Mouse (Mus musculus): Measurements from ENCODE around the gene F11r. TPM values are rescaled to one million over a fixed set of nuclear protein-coding genes. Genes with fewer than 3 reads are reported as not detected.

The F11r gene
- polyA plus RNA-seq, 1 experiment from 2014 or later, result 16.5 TPM

GRCm38 (mm10) chr1:171513760-171514159 is 76.4 kb downstream of the F11r start:
- Histone ChIP-seq H3K27me3 (ENCODE audit: poor library complexity, severe bottlenecking) (no peaks in the 10 kb centered on the region), H3K9me3 (no peaks in the 10 kb centered on the region; the same call in 1 of the 2 replicates), H3K36me3 (replicated peaks) (no peaks in the 10 kb centered on the region), H3K27ac (no peak overlapping the region), H3K4me1 (peaks cover 7% of the 10 kb centered on the region), H3K4me3 (no peak overlapping the region)
- DNase-seq (ENCODE audit: extremely low spot score, low spot score), result no peak
- 98% methylated on average over 1 of the region's 1 CpGs for WGBS

Other genes with a start within 250 kb of the F11r start
- gene Pcp4l1, start 241.3 kb upstream of the F11r start, polyA plus RNA-seq (2016; fragmentation: Nextera tagmentation; extraction: Ambion mirVana), result 5.4 and 7.3 TPM in 2 replicates
- 0.12 and 0.24 TPM in 2 replicates for gene Nr1i3, start 223.6 kb upstream of the F11r start, polyA plus RNA-seq (2016; fragmentation: Nextera tagmentation; extraction: Ambion mirVana)
- 31.0 and 37.2 TPM in 2 replicates for gene Tomm40l, start 215.0 kb upstream of the F11r start, polyA plus RNA-seq (2016; fragmentation: Nextera tagmentation; extraction: Ambion mirVana)
- gene Apoa2, start 212.5 kb upstream of the F11r start, polyA plus RNA-seq (2016; fragmentation: Nextera tagmentation; extraction: Ambion mirVana), result 2.9 and 4.2 TPM in 2 replicates
- gene Fcer1g, start 203.2 kb upstream of the F11r start, polyA plus RNA-seq (2016; fragmentation: Nextera tagmentation; extraction: Ambion mirVana), result 12.0 and 12.1 TPM in 2 replicates
- 9.3 and 10.8 TPM in 2 replicates for gene Adamts4, start 187.1 kb upstream of the F11r start, polyA plus RNA-seq (2016; fragmentation: Nextera tagmentation; extraction: Ambion mirVana)
- 270 and 274 TPM in 2 replicates for gene Ndufs2, start 186.1 kb upstream of the F11r start, polyA plus RNA-seq (2016; fragmentation: Nextera tagmentation; extraction: Ambion mirVana)
- 60.5 and 65.2 TPM in 2 replicates for gene B4galt3, start 167.2 kb upstream of the F11r start, polyA plus RNA-seq (2016; fragmentation: Nextera tagmentation; extraction: Ambion mirVana)
- 51.5 and 58.0 TPM in 2 replicates for gene Ppox, start 156.3 kb upstream of the F11r start, polyA plus RNA-seq (2016; fragmentation: Nextera tagmentation; extraction: Ambion mirVana)
- gene Usp21, start 149.5 kb upstream of the F11r start, polyA plus RNA-seq (2016; fragmentation: Nextera tagmentation; extraction: Ambion mirVana), result 94.1 and 95.9 TPM in 2 replicates
- 94.3 and 98.6 TPM in 2 replicates for gene Ufc1, start 142.5 kb upstream of the F11r start, polyA plus RNA-seq (2016; fragmentation: Nextera tagmentation; extraction: Ambion mirVana)
- 41.8 and 46.5 TPM in 2 replicates for gene Dedd, start 108.4 kb upstream of the F11r start, polyA plus RNA-seq (2016; fragmentation: Nextera tagmentation; extraction: Ambion mirVana)
- 37.1 and 38.0 TPM in 2 replicates for gene Nit1, start 91.9 kb upstream of the F11r start, polyA plus RNA-seq (2016; fragmentation: Nextera tagmentation; extraction: Ambion mirVana)
- 158 and 159 TPM in 2 replicates for gene Pfdn2, start 91.9 kb upstream of the F11r start, polyA plus RNA-seq (2016; fragmentation: Nextera tagmentation; extraction: Ambion mirVana)
- gene Klhdc9, start 76.7 kb upstream of the F11r start, polyA plus RNA-seq (2016; fragmentation: Nextera tagmentation; extraction: Ambion mirVana), result 2.7 and 2.8 TPM in 2 replicates
- 0.92 and 0.94 TPM in 2 replicates for gene Nectin4, start 67.4 kb upstream of the F11r start, polyA plus RNA-seq (2016; fragmentation: Nextera tagmentation; extraction: Ambion mirVana)
- 0.74 and 0.91 TPM in 2 replicates for gene Arhgap30, start 48.6 kb upstream of the F11r start, polyA plus RNA-seq (2016; fragmentation: Nextera tagmentation; extraction: Ambion mirVana)
- gene Usf1, start 26.2 kb upstream of the F11r start, polyA plus RNA-seq (2016; fragmentation: Nextera tagmentation; extraction: Ambion mirVana), result 128 and 132 TPM in 2 replicates
- 6.1 and 6.5 TPM in 2 replicates for gene Tstd1, start 18.7 kb upstream of the F11r start, polyA plus RNA-seq (2016; fragmentation: Nextera tagmentation; extraction: Ambion mirVana)
- gene Alyref2, start 65.9 kb downstream of the F11r start, polyA plus RNA-seq (2016; fragmentation: Nextera tagmentation; extraction: Ambion mirVana), result 8.0 and 8.5 TPM in 2 replicates
- not detected in 2 replicates for gene Itln1, start 97.8 kb downstream of the F11r start, polyA plus RNA-seq (2016; fragmentation: Nextera tagmentation; extraction: Ambion mirVana)
- gene Cd244a, start 121.7 kb downstream of the F11r start, polyA plus RNA-seq (2016; fragmentation: Nextera tagmentation; extraction: Ambion mirVana), result not detected in 2 replicates
- gene Ly9, start 169.9 kb downstream of the F11r start, polyA plus RNA-seq (2016; fragmentation: Nextera tagmentation; extraction: Ambion mirVana), result not detected in 2 replicates
- not detected in 2 replicates for gene Slamf7, start 215.5 kb downstream of the F11r start, polyA plus RNA-seq (2016; fragmentation: Nextera tagmentation; extraction: Ambion mirVana)
- 0.31 TPM in 1 of 2 replicates, not detected in the other for gene Cd48, start 244.5 kb downstream of the F11r start, polyA plus RNA-seq (2016; fragmentation: Nextera tagmentation; extraction: Ambion mirVana)